18 mouse cellular contexts compared by ENCODE assay signal in the genomic region with DNA sequence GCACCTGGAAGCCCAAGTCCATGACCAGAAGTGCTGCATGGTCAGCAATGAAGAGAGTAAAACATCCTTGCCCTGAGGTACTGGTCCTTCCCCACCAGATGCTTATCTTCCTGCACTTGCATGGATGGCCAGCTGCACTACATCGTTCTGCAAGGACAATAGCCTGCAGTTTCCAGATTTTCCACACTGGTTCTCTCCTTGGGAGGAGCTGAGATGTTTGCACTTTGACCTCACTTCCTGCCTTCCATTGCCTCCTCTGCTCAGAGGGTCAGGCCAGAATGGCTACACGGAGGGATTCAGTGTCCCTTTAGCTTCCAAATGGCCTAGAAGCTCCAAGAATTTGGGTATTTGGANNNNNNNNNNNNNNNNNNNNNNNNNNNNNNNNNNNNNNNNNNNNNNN.
"Had no signal": no experiment of that assay in that cellular context is flagged by ENCODE, and none has a peak within 500 bp of the region (broad histone marks: within the 10 kb centered on the region; RNA-seq: fewer than 3 reads in every experiment).

No protein-coding gene starts in this region.

- ATAC-seq: midbrain, embryonic 16.5 days had no signal

- H3K4me3 ChIP-seq: midbrain, embryonic 10.5 days; midbrain, embryonic 12.5 days; myocyte; neural tube, embryonic 13.5 days; neural tube, embryonic 15.5 days had no signal

- H3K27ac ChIP-seq: midbrain, embryonic 10.5 days; midbrain, embryonic 12.5 days; neural tube, embryonic 13.5 days; neural tube, embryonic 15.5 days had no signal

- H3K9me3 ChIP-seq: midbrain, embryonic 10.5 days; midbrain, embryonic 12.5 days; neural tube, embryonic 13.5 days; neural tube, embryonic 15.5 days had no signal

- H3K9ac ChIP-seq: lung, embryonic 14.5 days; midbrain, embryonic 12.5 days; neural tube, embryonic 13.5 days; neural tube, embryonic 15.5 days had no signal

- H3K4me2 ChIP-seq: lung, embryonic 14.5 days; midbrain, embryonic 12.5 days; neural tube, embryonic 13.5 days; neural tube, embryonic 15.5 days had no signal

- H3K27me3 ChIP-seq: midbrain, embryonic 12.5 days; neural tube, embryonic 13.5 days; neural tube, embryonic 15.5 days had no signal

- DNase-seq: lung, embryonic 14.5 days; lung, postnatal 10 days; lung, postnatal 4 days; midbrain, embryonic 14.5 days; retina, postnatal 1 day; right cerebral cortex, adult 18-20 months; right cerebral cortex, postnatal 25 days; right cerebral cortex, postnatal 4 days; spleen, adult 18-20 months; thymus, adult 18-20 months; thymus, postnatal 14 days; thymus, postnatal 36 days had no signal

- H3K36me3 ChIP-seq: midbrain, embryonic 10.5 days; midbrain, embryonic 12.5 days; neural tube, embryonic 13.5 days; neural tube, embryonic 15.5 days had no signal
